ENCODE assay signal across 9 mouse cellular contexts in the genomic region with DNA sequence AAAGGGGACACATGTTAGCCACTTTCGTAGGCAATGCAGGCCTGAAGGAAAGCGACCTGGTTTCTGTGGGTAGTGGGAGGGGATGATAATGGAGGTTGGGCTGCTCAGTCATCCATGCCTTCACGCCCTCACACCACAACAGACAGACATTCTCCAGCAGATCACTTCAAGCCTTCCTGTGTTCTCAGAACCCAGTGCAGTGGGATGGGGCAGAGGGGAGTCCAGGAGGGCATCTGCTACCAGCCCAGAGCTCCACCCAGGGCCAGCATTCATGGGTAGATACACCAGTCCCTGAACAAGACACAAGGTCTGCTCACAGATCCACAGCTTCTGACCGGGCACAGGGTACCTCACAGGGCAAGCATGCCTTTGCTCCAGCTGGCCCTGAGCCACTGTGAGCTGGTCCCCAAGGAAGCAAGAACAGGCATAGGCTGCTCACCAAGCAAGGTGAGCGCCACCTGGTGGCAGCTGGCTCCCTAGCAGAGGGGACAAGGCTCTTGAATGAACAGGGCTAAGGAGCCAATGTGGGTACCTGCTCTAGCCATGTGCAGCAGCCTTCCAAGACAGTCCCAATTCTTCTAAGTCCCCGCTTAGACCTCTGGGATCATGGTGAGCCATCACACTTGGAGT.
DNase-seq lines count a peak whose midpoint lies in the region; ATAC-seq and TF ChIP-seq lines count a peak whose summit lies in the region.
"Had no signal": no experiment of that assay in that cellular context is flagged by ENCODE, and none has a peak within 500 bp of the region (broad histone marks: within the 10 kb centered on the region; RNA-seq: fewer than 3 reads in every experiment).

No protein-coding gene starts in this region.

- H3K27ac ChIP-seq in heart, embryonic 15.5 days, result no peak overlapping the region
- H3K27ac ChIP-seq in liver, postnatal 0 days (ENCODE audit: low read depth), result no peak overlapping the region
- H3K27ac ChIP-seq in thymus, adult 2 months (ENCODE audit: control insufficient read depth, insufficient read depth, low read length), result no peak overlapping the region
- H3K27ac ChIP-seq: liver, embryonic 15.5 days had no signal

- TF ChIP-seq POLR2A in brain, embryonic 14.5 days (IDR thresholded peaks at IDR 0.05; ENCODE audit: borderline replicate concordance, extremely low read depth, insufficient read depth, insufficient read length, poor library complexity, severe bottlenecking), result no peak
- TF ChIP-seq POLR2A in thymus, adult 2 months (IDR thresholded peaks at IDR 0.05; ENCODE audit: control insufficient read depth, extremely low read depth, insufficient read depth, low read length, poor library complexity), result no peak

- DNase-seq in CD8-positive naive resting alpha-beta T cell, adult 2 months (ENCODE audit: low read depth in 2 of 2, low spot score in 2 of 2), result peak; percentile 61 to 69
- peak; percentile 92 for DNase-seq in brain, embryonic 14.5 days (ENCODE audit: low read depth)
- peak; percentile 92 to 94 for DNase-seq in kidney, postnatal 4 days
- peak; percentile 86 for DNase-seq in liver, postnatal 0 days
- peak; percentile 57 for DNase-seq in ovary, adult 18-20 months (ENCODE audit: low spot score)
- DNase-seq in thymus, adult 2 months, result peak; percentile 78

- peak; percentile 98 for TF ChIP-seq CTCF in brain, embryonic 14.5 days (IDR thresholded peaks at IDR 0.05; ENCODE audit: borderline replicate concordance, extremely low read depth, insufficient read depth, insufficient read length)
- peak; percentile 95 for TF ChIP-seq CTCF in liver, postnatal 0 days (IDR thresholded peaks at IDR 0.05; ENCODE audit: low read depth)
- TF ChIP-seq CTCF in thymus, adult 2 months (IDR thresholded peaks at IDR 0.05; ENCODE audit: borderline replicate concordance, control insufficient read depth, extremely low read depth, insufficient read depth, low read length, poor library complexity), result peak; percentile 93

- H3K4me2 ChIP-seq in heart, embryonic 15.5 days, result no peak overlapping the region
- no peak overlapping the region for H3K4me2 ChIP-seq in liver, postnatal 0 days (ENCODE audit: low read depth, low read length)
- H3K4me2 ChIP-seq: liver, embryonic 15.5 days had no signal

- peaks cover 19% of the 10 kb centered on the region for H3K27me3 ChIP-seq in heart, embryonic 15.5 days
- no peaks in the 10 kb centered on the region for H3K27me3 ChIP-seq in liver, postnatal 0 days (ENCODE audit: insufficient read depth, low read length)
- H3K27me3 ChIP-seq in thymus, adult 2 months (ENCODE audit: control insufficient read depth, insufficient read depth, low read length), result no peaks in the 10 kb centered on the region
- H3K27me3 ChIP-seq: liver, embryonic 15.5 days had no signal

- H3K4me1 ChIP-seq in heart, embryonic 15.5 days (replicated peaks), result peaks cover 3% of the 10 kb centered on the region; the same call in 1 of the 2 replicates
- no peaks in the 10 kb centered on the region for H3K4me1 ChIP-seq in liver, postnatal 0 days (ENCODE audit: insufficient read depth)
- peaks cover 11% of the 10 kb centered on the region for H3K4me1 ChIP-seq in thymus, adult 2 months (replicated peaks; ENCODE audit: control insufficient read depth, insufficient read depth, low read length)
- H3K4me1 ChIP-seq: liver, embryonic 15.5 days had no signal

- ATAC-seq in erythroid progenitor cell, adult 5-6 weeks (replicated peaks; ENCODE audit: low FRiP score, poor library complexity, severe bottlenecking), result peak; percentile 66
- 0 out of 2 replicates have a peak, but pooled peaks have one; percentile 52 for ATAC-seq in heart, embryonic 15.5 days (replicated peaks; ENCODE audit: insufficient number of reproducible peaks, insufficient read depth, low FRiP score, low read depth)
- peak; percentile 36; the same call in 1 of the 2 replicates for ATAC-seq in liver, postnatal 0 days

- no peaks in the 10 kb centered on the region for H3K9me3 ChIP-seq in heart, embryonic 15.5 days (replicated peaks)
- H3K9me3 ChIP-seq in liver, postnatal 0 days (ENCODE audit: low read length), result no peaks in the 10 kb centered on the region
- H3K9me3 ChIP-seq: liver, embryonic 15.5 days had no signal

- no peaks in the 10 kb centered on the region for H3K36me3 ChIP-seq in heart, embryonic 15.5 days
- no peaks in the 10 kb centered on the region for H3K36me3 ChIP-seq in liver, postnatal 0 days (replicated peaks; ENCODE audit: insufficient read depth, low read length)
- no peaks in the 10 kb centered on the region for H3K36me3 ChIP-seq in thymus, adult 2 months (ENCODE audit: control insufficient read depth, insufficient read depth, low read length)
- H3K36me3 ChIP-seq: liver, embryonic 15.5 days had no signal

- H3K4me3 ChIP-seq in heart, embryonic 15.5 days, result no peak overlapping the region
- no peak overlapping the region for H3K4me3 ChIP-seq in liver, postnatal 0 days (ENCODE audit: low read depth, low read length)
- no peak overlapping the region for H3K4me3 ChIP-seq in thymus, adult 2 months (ENCODE audit: control insufficient read depth, insufficient read depth, low read length)
- H3K4me3 ChIP-seq: liver, embryonic 15.5 days had no signal

- 33% methylated on average over 6 of the region's 6 CpGs for WGBS in heart, embryonic 15.5 days
- WGBS in liver, postnatal 0 days (ENCODE audit: insufficient replicate concordance), result 30% methylated on average over 6 of the region's 6 CpGs
- WGBS in thymus, adult 2 months, result 17% methylated on average over 6 of the region's 6 CpGs

- no peak for TF ChIP-seq EP300 in liver, postnatal 0 days (IDR thresholded peaks at IDR 0.05; ENCODE audit: low read depth)

- no peak overlapping the region for H3K9ac ChIP-seq in heart, embryonic 15.5 days
- no peak overlapping the region for H3K9ac ChIP-seq in liver, postnatal 0 days (replicated peaks)
- H3K9ac ChIP-seq: liver, embryonic 15.5 days had no signal
